Mouse (Mus musculus) lung, postnatal 0 days (tissue): Measurements from ENCODE around the gene Tprg. TPM values are rescaled to one million over a fixed set of nuclear protein-coding genes. Genes with fewer than 3 reads are reported as not detected.

Experiments
- ATAC-seq: fragments of 200-750 bp; cut with Nextera tagmentation; 2 replicates; pipeline ENCODE4 v1.8.0; 2017; ENCODE audit warnings: moderate library complexity
- DNase-seq: peaks from one replicate; pipeline ENCODE4 v3.0.0-alpha.2; 2016; ENCODE audit warnings: low spot score
- H3K27ac ChIP-seq: fragments of 300-500 bp; sonication (generic); 2 replicates; pipeline ENCODE4 v1.5.1; 2014; ENCODE audit warnings: antibody characterized with exemption, mild to moderate bottlenecking, low read length, mixed read lengths
- H3K27me3 ChIP-seq: fragments of 300-500 bp; sonication (generic); replicated peaks from 2 replicates; pipeline ENCODE4 v1.6.1; 2014; ENCODE audit warnings: low read length, mixed read lengths; ENCODE audit not compliant: insufficient read depth
- H3K36me3 ChIP-seq: fragments of 300-500 bp; sonication (generic); 2 replicates; pipeline ENCODE4 v1.6.1; 2014; ENCODE audit warnings: low read length, mixed read lengths; ENCODE audit not compliant: insufficient read depth
- H3K4me1 ChIP-seq: fragments of 300-500 bp; sonication (generic); 2 replicates; pipeline ENCODE4 v1.6.1; 2014; ENCODE audit warnings: antibody characterized with exemption, low read depth, low read length, mixed read lengths; ENCODE audit not compliant: insufficient read depth
- H3K4me2 ChIP-seq: fragments of 300-500 bp; sonication (generic); replicated peaks from 2 replicates; pipeline ENCODE4 v1.6.1; 2014; ENCODE audit warnings: low read depth, mild to moderate bottlenecking, low read length, moderate library complexity, mixed read lengths
- H3K4me3 ChIP-seq: fragments of 300-500 bp; sonication (generic); 2 replicates; pipeline ENCODE4 v1.5.1; 2014; ENCODE audit warnings: low read depth, low read length
- H3K9ac ChIP-seq: fragments of 300-500 bp; sonication (generic); replicated peaks from 2 replicates; pipeline ENCODE4 v1.6.1; 2014; ENCODE audit warnings: low read depth, mild to moderate bottlenecking
- H3K9me3 ChIP-seq: fragments of 300-500 bp; sonication (generic); 2 replicates; pipeline ENCODE4 v1.6.1; 2016; ENCODE audit warnings: low read length, mixed read lengths
- CTCF ChIP-seq: IDR thresholded peaks from 2 replicates; pipeline ENCODE4 v1.5.1; 2016; ENCODE audit warnings: antibody characterized with exemption, mild to moderate bottlenecking
- EP300 ChIP-seq: IDR thresholded peaks from 2 replicates; pipeline ENCODE4 v1.6.1; 2016; ENCODE audit warnings: antibody characterized with exemption, mild to moderate bottlenecking, control low read depth
- WGBS: fragments of 180-500 bp; shearing (Covaris S2); extraction: QIAGEN DNeasy Blood & Tissue Kit; methylation state at CpG from one replicate; pipeline ENCODE4 v1.1.7; 2014; 5-methylcytosine and 5-hydroxymethylcytosine counted together
- polyA plus RNA-seq: library from polyadenylated mRNA; unstranded; fragments of >200 nt; fragmentation: Nextera tagmentation; extraction: Ambion mirVana; gene quantifications from 2 replicates; pipeline ENCODE4 v1.2.1, GENCODE M21; 2015

Tprg gene
- polyA plus RNA-seq, 1 experiment from 2014 or later: 0.21 TPM

DNA sequence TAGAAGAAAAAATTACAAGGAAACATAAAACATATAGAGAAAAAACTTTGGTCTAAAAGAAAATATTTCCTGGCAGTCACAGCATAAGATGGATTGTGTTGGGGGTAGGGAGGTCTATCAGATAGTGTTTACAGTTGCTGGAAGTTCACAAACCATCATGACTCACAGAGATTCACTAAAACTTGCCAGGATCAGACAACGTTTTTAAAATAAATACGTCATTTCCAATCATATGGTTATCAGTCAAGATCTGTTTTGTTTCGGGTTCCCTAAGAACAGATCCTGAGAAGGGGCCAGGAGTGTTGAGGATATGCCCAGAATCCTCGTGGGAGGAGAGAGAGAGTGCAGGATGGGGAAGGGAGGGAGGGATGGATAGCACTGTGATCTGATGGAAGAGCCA is 18.3 kb upstream of the Tprg start:
- 39% methylated on average over 4 of the region's 4 CpGs for WGBS
- Histone ChIP-seq H3K27me3 (no peaks in the 10 kb centered on the region), H3K4me2 (no peak overlapping the region), H3K4me1 (no peaks in the 10 kb centered on the region), H3K9ac (no peak overlapping the region), H3K4me3 (no peak overlapping the region), H3K27ac (no peak overlapping the region), H3K36me3 (no peaks in the 10 kb centered on the region), H3K9me3 (no peaks in the 10 kb centered on the region)
- DNase-seq (no peak), ATAC-seq (no peak)
- TF ChIP-seq EP300 (no peak), CTCF (no peak)

- ATAC-seq (no peak), DNase-seq (no peak)
- Histone ChIP-seq H3K9me3 (no peaks in the 10 kb centered on the region), H3K36me3 (no peaks in the 10 kb centered on the region), H3K4me3 (no peak overlapping the region), H3K27ac (no peak overlapping the region), H3K4me2 (no peak overlapping the region), H3K4me1 (no peaks in the 10 kb centered on the region), H3K27me3 (no peaks in the 10 kb centered on the region), H3K9ac (no peak overlapping the region)
- WGBS: 68% methylated on average over 4 of the region's 4 CpGs
- TF ChIP-seq EP300 (no peak), CTCF (no peak)
These were observed 4.1 kb upstream of the Tprg start for GRCm38 (mm10) chr16:25282563-25282962.

DNA sequence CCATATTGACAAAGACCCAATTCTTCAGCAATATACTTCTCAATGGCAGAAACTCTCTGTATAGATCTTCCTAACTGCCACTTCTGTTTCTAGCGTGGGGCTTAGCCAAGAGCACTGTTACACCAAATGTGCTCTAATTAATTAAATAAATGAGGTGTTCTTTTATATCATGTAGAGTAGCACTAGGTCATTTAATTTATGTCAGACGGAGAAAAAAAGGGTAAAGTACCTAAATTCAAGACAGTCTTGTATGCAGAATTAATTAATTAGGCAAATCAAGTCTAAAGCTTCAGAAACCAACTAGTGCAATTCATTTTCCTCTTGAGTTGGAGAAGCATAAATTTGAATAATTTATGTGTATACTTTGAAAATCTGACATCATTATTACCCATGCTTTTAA is 7.1 kb downstream of the Tprg start:
- H3K27me3 ChIP-seq: no peaks in the 10 kb centered on the region
- H3K4me1 ChIP-seq: no peaks in the 10 kb centered on the region
- H3K9ac ChIP-seq: no peak overlapping the region
- 71% methylated on average over 2 of the region's 2 CpGs for WGBS
- no peak overlapping the region for H3K27ac ChIP-seq
- ATAC-seq (no peak), DNase-seq (no peak)
- no peak overlapping the region for H3K4me2 ChIP-seq
- no peaks in the 10 kb centered on the region for H3K9me3 ChIP-seq
- no peaks in the 10 kb centered on the region for H3K36me3 ChIP-seq
- no peak overlapping the region for H3K4me3 ChIP-seq
- TF ChIP-seq EP300: no peak
- no peak for TF ChIP-seq CTCF

- no peak overlapping the region for H3K4me3 ChIP-seq
- WGBS: 73% methylated on average over 11 of the region's 11 CpGs
- ATAC-seq: no peak
- no peaks in the 10 kb centered on the region for H3K9me3 ChIP-seq
- no peak overlapping the region for H3K4me2 ChIP-seq
- no peak for DNase-seq
- H3K9ac ChIP-seq: no peak overlapping the region
- H3K4me1 ChIP-seq: no peaks in the 10 kb centered on the region
- H3K36me3 ChIP-seq: no peaks in the 10 kb centered on the region
- TF ChIP-seq EP300 (no peak), CTCF (no peak)
- no peak overlapping the region for H3K27ac ChIP-seq
- no peaks in the 10 kb centered on the region for H3K27me3 ChIP-seq
These were observed 8.9 kb downstream of the Tprg start for GRCm38 (mm10) chr16:25295546-25295945.

DNA sequence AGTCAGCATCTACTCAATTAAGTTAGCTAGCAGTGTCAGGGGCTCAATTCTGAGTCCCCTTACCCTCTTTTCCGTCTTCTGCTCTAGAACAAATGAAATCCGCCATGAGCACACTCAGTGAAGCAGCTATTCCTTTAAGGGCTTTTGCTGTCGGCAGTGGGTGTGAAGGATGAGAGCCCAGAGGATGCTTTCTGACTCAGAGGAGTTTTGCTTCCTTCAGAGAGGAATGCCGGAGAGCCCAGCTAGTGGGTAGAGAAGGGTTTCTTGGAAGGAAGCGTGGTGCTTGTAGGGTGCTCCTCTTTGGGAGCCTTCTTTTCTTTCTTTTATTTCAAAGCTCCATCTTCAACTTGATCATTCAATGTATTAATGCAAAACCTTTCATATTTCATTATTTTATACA is 10.1 kb downstream of the Tprg start:
- no peak for TF ChIP-seq EP300
- no peak for TF ChIP-seq CTCF
- ATAC-seq (no peak), DNase-seq (no peak)
- Histone ChIP-seq H3K4me1 (no peaks in the 10 kb centered on the region), H3K36me3 (no peaks in the 10 kb centered on the region), H3K4me2 (no peak overlapping the region), H3K4me3 (no peak overlapping the region), H3K9ac (no peak overlapping the region), H3K27me3 (no peaks in the 10 kb centered on the region), H3K9me3 (no peaks in the 10 kb centered on the region), H3K27ac (no peak overlapping the region)
- WGBS: 77% methylated on average over 5 of the region's 5 CpGs

GRCm38 (mm10) chr16:25298204-25298603 is 11.6 kb downstream of the Tprg start:
- no peak for TF ChIP-seq EP300
- no peak for TF ChIP-seq CTCF
- ATAC-seq (no peak), DNase-seq (no peak)
- Histone ChIP-seq H3K27me3 (no peaks in the 10 kb centered on the region), H3K4me1 (no peaks in the 10 kb centered on the region), H3K4me3 (no peak overlapping the region), H3K4me2 (no peak overlapping the region), H3K27ac (no peak overlapping the region), H3K9me3 (no peaks in the 10 kb centered on the region), H3K9ac (no peak overlapping the region), H3K36me3 (no peaks in the 10 kb centered on the region)
- WGBS: 63% methylated on average over 1 of the region's 1 CpGs

- no peaks in the 10 kb centered on the region for H3K27me3 ChIP-seq
- no peaks in the 10 kb centered on the region for H3K36me3 ChIP-seq
- no peaks in the 10 kb centered on the region for H3K4me1 ChIP-seq
- H3K9me3 ChIP-seq: no peaks in the 10 kb centered on the region
- H3K27ac ChIP-seq: no peak overlapping the region
- ATAC-seq (no peak), DNase-seq (no peak)
- no peak overlapping the region for H3K4me3 ChIP-seq
- TF ChIP-seq EP300: no peak
- TF ChIP-seq CTCF: no peak
- 95% methylated on average over 4 of the region's 4 CpGs for WGBS
- H3K9ac ChIP-seq: no peak overlapping the region
- H3K4me2 ChIP-seq: no peak overlapping the region
These were observed 16.0 kb downstream of the Tprg start for GRCm38 (mm10) chr16:25302616-25303015.
